Mouse (Mus musculus): Measurements from ENCODE around the gene Plk1.

Plk1 gene

DNA sequence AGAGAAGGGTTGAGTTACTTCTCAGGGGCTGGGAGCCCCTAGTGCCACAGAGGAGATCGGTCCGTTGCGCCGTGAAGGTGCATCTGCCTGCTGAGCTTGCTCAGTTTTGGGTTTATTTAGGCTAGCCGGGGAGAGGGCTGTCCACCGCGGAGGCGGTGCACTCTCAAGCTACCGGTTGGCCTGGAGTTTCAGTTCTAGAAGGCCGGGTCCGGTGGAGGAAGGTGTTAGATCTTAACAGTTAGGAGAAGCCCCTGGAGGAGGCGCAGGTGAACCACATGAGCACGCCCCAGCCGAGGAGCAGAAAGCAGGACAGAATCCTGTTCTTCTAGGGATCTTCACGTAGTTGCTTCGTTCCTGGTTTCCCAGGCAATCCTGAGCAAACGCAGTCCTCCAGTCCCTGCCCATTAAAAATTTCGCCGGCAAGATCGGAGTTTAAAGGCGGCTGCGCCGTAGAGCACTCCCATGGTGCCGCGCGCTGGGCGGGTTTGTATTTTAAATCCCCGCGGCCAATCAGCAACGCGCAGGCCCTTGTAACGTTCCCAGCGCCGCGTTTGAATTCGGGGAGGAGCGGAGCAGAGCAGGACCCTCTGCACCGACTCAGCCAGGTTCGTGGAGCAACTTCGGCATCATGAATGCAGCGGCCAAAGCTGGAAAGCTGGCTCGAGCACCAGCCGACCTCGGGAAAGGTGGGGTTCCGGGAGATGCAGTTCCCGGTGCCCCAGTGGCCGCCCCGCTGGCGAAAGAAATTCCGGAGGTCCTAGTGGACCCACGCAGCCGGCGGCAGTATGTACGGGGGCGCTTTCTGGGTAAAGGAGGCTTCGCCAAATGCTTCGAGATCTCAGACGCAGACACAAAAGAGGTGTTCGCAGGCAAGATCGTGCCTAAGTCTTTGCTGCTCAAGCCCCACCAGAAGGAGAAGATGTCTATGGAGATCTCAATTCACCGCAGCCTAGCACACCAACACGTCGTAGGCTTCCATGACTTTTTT, at the start of gene Plk1:
Gene Plk1, plus strand, starts transcription at position 525 of the 988 bp plus-strand sequence.
- DNase-seq (ENCODE audit: low spot score), result peak; percentile 85

DNA sequence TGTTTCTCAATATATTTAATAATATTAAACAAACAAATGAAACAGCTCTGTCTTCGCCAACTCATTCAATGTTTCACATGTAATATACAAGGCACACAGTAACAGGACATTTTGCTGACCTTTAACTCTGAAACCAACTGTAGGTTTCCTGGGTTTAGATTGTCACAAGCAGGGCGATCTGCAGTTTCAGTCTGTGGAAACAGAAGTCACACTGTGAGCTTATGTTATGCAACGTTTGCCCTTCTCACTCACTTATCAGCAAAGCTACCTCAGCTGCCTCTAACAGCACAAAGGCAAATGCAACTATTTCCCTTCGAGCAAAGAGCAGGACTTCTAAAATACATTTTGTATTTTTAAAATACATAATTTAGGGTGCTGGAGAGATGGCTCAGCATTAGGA, 35.7 kb upstream of the Plk1 start:
- no peak for DNase-seq (ENCODE audit: low spot score)

DNA sequence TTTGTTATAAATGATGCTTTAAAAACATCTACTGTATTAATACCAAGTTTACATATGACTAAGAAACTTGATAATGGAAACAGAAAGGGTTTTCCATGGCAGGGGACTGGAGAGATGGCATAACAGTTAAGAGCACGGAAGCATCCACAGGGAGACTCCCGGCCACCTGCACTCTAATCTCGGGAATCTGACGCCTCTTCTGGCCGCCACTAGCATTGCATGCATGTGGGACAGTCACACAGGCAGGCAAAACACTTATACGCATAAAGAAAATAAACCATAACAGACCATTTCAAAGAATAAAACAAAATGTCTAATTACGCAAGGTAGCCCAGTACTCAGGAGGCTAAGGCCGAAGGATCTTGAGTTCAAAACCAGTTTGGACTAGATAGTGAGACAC, 33.6 kb upstream of the Plk1 start:
- DNase-seq (ENCODE audit: low spot score), result no peak

DNA sequence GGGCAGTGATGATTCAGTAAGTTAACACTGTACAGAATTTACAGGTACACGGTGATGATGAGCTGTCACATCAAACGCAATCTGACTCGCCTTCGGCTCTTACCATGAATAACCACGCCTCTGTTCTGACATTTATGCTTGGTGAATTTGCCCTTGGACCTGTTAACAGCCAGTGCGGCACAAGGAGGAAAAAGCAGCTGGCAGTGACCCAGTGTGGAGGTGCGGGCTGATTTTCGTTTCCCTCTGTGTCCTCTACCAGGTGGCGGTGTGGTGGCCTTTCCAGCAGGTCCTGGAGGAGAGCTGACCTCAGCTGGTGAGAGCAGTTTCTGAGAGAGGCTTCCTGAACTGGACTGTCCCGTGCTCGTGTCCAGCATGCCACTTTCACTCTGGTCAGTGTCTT, 32.3 kb upstream of the Plk1 start:
- DNase-seq (ENCODE audit: low spot score), result no peak

DNA sequence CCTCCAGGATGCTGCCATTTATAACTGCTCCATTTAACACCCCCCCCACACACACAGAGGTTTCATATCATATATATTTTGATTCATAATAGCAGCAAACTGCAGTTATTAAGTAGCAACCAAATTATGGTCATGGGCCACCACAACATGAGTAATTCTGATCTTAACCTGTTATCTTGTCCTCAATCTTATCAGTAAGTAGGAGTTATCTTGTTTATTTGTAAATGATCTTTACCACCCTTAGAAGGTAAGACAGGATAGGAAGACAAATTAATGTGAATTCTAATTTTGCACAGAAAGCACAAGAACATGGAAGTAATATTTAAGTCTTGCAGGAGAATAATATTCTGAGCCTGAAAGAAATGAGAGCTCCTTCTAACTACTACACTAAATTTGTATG, 27.4 kb upstream of the Plk1 start:
- no peak for DNase-seq (ENCODE audit: low spot score)

DNA sequence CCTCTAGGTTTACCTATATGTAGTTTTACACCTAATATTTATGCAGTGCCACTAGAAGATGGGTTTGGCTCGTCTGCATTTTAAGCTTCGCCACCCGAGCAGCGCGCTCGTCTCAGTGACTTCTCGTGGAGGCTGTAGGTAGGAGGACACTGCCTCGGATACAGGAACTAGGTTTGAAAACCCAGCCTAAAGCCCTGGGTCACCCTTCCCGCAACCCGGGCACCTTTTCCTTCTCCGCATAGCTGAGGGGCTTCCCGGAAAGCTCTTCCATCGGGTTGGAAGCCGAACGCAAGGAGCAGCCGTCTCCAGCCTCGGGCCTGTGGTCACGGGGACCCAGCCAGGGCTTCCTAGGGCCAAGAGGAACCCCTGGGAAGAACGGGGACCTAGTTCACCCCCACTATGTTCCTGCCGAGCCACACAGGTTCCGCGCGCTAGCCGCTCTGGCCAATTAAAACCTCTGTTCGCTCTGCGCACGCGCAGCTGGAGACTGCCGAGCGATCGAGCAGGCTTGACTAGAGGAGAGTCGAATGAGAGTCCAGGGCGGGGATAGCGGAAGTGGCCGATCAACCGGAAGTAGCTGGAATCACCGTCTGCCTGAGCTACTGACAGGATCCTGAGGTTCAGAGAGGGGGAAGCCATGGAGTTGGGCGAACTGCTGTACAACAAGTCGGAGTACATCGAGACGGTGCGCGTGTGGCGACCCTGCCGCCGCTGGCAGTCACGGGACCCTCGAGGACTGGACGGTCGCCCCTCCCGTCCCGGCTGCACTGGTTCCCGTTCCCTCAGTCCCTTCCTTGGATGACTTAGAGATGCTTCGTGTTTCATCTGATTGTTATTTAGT, 26.5 kb upstream of the Plk1 start, which contains the start of the genes Palb2 and Dctn5:
Gene Palb2, minus strand, starts transcription at position 489 of the 841 bp plus-strand sequence.
Gene Dctn5, plus strand, starts transcription at position 545 of the 841 bp plus-strand sequence.
- DNase-seq (ENCODE audit: low spot score), result peak; percentile 98

DNA sequence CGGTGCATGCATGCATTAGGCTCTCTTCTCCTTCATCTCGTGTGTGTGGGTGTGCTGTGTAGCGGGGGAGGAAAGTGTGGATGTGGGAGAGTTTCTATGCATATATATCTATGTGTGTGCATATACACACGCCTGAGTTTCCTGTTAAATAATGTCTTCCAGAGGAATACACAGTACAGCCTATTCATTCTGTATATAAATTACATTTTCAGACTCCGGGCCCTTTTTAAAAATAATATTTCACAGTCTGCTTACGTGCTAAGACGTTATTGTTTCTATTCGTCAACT, 26.0 kb upstream of the Plk1 start:
- DNase-seq (ENCODE audit: low spot score), result no peak

DNA sequence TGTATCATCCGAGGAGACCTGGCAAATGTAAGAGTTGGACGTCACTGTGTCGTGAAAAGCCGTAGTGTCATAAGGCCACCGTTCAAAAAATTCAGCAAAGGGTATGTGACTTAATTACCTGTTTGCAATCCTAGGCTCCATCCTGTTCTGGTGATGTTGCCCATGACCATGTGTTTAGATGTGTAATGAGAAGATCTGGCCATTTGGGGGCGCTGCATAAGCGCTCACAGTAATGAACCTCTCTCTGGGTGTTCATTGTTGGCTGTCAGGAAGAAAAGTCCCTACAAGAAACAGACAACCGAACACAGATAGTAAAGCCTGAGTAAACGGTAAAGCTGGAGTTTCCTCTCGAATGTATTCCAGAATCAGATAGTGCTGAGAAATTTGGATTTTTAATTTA, 24.2 kb upstream of the Plk1 start:
- DNase-seq (ENCODE audit: low spot score), result no peak

DNA sequence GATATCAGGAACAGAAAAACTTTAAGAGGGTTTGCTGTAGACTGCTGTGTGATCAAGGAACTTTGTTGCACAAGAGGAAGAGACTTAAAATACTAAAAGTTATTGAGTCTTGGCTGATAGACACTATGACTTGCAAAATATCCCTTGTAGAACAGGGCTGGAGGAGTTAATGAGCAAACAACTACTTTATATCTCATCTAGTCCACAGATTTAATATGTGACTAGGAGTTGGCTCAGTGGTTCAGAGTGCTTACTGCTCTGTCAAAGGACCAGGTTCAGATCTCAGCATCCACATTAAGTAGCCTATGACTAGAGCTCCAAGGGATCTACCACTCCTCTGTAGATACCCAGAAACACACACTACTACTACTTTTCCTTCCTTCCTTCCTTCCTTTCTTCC, 22.2 kb upstream of the Plk1 start:
- DNase-seq (ENCODE audit: low spot score), result no peak

DNA sequence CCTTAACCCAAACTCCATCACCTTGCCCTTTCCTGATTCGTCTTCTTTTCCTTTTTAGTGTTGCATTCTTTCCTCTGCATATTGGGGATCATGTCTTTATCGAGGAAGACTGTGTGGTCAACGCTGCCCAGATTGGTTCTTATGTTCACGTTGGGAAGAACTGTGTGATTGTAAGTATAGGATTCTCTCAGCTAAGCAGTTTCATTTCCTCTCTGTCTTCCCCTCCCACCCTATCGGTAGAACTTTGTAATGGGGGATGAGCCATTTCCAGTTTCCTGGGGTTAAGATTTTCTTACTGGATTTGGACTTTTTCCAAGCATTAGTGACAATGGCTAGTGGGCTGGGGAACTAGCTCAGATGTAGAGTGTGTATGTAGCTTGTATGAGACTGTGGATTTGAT, 21.0 kb upstream of the Plk1 start:
- no peak for DNase-seq (ENCODE audit: low spot score)

DNA sequence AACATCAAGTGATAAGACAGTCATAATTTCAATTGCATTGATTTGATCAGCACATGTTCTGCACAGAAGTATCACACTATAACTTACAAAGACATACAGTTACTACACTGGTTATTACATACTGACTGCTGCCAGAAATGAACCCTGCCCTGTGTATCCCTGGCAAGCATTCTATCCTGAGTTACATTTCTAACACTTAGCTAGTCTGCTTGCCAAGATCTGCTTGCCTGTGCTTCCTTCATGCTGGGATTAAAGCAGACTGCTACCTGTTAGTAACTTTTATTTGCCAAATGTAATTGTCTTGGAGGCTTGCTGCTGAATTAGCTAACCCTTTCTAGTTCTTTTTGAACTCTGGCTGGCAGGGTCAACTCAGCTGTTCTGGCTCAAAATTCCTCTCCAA, 18.2 kb upstream of the Plk1 start:
- DNase-seq (ENCODE audit: low spot score), result no peak

DNA sequence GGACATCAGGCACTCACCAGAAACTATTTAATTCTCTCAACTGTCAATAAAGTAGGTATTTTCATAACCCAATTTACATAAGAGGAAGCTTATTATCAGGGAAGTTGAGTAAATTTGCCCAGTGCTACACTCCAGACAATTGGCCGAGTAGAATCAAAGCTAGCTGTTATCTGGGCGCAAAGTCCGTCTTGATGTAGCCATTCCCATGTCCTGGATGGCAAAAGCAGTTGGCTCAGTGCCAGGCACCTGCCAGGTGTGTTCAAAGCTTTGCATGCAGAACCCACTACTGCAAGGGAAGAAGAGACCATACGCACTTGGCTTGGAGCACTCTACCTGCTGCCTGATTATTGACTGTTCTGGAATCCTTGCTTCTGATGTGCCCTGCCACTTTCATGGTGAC, 6.8 kb upstream of the Plk1 start:
- DNase-seq (ENCODE audit: low spot score), result no peak

DNA sequence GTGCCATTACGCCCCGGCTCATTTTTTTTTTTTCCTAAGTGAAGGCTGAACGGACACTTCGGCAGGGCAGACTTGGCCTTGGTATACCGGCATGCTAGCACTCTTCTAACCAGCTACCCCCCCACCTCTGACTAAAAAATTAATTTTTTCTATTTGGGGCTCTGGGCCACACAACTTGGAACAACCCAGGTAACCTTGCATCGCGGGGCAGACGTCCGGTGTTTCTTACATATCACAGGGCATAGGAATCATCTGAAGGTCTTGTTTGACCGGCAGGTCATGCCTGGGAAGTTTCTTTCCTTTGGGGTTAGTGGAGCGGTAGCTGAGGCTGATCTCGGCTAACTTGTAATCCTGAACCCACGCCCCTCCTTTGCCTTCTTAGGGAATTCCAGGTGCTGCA, 751 bp upstream of the Plk1 start:
- DNase-seq (ENCODE audit: low spot score), result no peak

DNA sequence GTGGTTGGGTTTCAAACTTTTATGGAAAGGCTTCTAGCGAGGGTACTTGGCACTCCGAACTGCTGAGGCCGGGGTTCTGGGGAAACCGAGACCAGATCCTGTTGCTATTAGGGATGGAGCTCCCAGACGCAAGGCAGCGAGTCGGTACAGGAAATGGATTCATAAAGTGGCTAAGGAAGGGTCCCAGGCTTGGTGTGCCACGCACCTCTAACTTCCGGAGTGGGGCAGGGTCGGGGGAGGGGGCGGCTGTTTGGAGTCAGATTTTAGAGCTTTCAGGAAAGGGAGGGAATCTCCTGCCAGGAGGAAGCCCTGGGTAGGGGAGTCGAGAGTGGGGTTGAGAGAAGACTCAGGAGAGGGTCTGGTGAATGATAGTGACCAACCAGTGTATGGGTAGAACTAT, 798 bp downstream of the Plk1 start:
- no peak for DNase-seq (ENCODE audit: low spot score)

DNA sequence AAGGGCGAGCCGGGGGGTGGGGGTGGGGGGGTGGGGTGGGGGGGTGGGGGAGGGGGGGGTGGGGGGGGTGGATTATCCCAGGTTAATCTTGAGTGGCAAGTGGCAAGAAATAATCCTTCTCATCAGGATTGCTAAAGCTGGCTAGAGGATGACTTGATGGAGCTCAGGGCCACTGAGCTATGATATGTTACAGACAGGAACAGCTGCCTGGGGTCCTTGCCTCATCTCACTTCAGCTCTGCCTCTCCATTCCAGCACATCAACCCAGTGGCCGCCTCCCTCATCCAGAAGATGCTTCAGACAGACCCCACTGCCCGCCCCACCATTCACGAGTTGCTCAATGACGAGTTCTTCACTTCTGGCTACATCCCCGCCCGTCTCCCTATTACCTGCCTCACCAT, 4.5 kb downstream of the Plk1 start:
- DNase-seq (ENCODE audit: low spot score), result no peak

DNA sequence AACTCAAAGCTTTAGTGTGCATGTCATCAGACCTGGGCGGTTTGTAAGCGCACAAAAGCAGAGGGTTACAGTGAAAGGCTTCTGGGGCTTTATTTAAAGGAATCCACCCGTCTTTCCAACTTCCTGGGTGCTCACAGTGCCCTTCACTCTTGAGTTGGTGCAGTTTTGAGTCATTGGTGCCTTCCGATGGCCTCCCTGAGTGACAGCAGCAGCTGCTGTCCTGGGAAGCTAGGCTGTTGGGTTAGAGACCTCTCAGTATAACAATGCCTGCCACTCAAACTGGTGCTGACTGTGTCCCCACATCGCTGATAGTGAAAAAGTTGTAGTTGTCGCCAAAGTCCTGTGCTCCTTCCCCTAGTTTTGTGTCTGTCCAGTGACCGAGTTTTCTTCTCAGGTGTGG, 8.0 kb downstream of the Plk1 start:
- no peak for DNase-seq (ENCODE audit: low spot score)

DNA sequence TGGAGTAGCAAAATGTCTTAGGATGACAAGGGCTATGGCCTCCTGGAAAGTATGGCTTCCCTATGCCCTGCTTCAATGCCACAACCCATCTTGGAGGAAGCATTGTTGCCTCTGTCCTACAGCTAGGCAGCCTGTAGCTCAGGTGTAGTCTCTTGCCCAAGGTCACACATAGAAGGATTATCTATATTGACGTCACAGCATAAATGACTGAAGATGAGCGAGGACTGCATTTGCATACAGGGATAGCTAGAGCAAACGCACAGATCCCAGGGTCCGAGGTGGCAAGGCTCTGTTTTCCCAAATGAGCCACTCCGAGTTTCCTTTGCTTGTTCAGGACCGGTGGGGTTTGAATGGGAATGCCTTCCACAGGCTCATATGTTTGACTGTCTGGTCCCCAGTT, 11.5 kb downstream of the Plk1 start:
- no peak for DNase-seq (ENCODE audit: low spot score)

DNA sequence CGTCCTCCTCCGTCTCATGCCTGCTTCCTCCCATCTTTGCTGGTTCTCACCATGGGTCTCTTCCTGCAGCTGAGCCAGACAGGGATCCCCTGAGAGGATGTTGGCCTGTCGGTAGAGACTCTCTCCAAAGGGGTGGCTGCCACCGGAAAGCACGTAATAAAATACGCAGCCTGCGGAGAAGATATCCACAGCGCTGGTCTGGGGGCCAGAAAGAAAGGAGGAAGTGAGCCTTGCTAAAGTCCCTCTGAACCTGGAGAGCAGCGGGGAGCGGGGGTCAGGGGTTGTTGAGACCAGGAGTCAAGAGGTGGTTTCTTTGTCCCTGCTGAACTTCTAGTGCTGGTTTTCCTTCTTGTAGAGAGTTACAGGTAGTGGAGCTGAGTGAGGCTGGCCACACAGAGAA, 12.4 kb downstream of the Plk1 start:
- no peak for DNase-seq (ENCODE audit: low spot score)

DNA sequence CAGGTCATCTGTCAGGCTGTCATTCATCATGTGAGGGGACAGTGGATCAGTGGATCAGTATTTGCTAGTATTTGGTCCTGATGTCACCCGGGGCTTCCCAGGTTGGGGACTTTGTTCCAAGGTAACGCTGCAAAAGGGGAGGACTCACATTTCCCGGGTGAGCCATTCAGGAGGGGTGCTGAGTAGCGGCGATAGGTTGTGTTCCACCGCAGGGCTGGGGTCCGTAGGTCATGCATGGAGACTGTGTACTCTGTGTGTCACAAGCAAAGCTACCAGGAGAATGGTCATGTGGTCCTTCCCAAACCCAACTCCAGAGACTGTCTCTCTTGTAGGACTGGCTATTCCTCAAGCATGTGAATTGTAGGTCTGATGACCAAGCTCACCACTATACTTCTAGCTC, 21.5 kb downstream of the Plk1 start:
- DNase-seq (ENCODE audit: low spot score), result no peak

DNA sequence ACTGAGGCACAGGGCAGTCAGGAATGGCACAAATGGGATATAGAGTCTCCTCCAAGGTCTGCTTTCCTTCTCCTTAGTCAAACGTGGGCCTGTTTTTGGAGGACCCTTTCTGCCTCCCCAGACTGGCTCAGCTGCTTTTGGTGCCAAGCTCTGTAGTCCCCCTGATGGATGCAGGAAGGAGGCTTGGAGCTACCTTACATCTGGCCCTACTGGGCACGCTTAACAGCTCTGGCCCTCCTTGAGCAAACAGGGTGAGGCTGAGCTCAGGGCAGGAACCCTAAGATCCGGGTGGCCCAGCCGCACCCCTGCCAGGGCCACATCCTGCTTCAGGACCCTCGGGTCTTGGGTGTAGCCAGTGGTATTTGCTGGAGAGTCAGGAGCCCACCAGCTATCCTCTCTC, 25.3 kb downstream of the Plk1 start:
- no peak for DNase-seq (ENCODE audit: low spot score)

DNA sequence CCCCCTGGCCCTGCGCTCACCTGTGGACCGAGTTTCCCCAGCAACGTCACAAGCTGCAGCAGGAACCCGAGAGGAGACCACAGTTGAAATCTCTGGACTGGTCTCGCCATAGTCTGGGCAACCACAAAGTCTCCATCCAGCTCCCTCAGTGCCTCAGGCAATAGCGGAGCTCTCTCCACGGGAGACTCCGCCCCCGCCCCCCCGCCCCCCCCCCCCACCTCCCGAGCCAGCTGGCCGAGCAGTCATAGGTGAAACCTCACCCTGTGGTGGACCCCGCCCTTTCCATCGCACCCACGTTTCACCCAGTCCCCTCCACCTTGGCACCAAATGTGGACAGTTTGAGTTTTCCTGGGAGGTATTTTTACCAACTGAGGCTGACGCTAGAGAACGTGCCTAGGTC, 26.8 kb downstream of the Plk1 start, which contains the start of gene Ern2:
Gene Ern2, minus strand, starts transcription at position 165 of the 400 bp plus-strand sequence.
- no peak for DNase-seq (ENCODE audit: low spot score)

DNA sequence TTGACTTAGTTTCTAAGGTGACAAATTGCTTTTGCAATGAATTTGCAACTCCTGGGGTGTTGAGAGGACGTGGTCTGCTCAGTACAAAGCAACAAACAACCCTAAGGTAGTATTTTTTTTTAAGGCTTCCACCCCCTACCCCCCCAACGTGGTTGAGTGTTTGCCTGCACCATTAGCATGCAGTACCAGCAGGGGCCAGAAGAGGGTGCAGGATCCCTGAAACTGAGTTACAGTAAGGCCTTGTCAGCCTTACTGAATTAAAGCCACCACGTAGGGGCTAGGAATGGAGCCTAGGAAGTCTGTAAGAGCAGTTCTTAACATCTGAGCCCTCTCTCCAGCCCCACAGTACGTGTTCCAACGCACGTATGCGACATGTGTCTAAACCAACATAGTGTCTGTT, 30.2 kb downstream of the Plk1 start:
- DNase-seq (ENCODE audit: low spot score), result peak; percentile 34

DNA sequence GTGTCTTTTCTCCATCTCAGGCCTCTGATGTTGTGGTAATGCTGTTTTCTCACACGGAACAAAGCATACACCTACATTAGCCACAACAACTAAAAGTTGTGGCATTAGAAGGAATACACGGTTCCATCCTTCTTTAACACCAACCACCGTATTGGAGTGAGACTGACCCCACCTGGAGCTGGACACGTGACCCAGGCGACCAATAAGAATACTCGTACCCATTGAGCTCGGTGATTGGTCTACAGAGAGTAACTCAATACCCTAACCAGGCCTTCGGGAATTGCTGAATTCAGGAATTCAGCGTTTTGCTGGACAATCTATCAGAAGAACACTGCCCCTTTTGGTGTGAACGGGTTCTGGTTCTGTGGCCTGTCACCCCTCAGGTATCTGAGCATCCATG, 31.9 kb downstream of the Plk1 start:
- peak; percentile 52 for DNase-seq (ENCODE audit: low spot score)
